Mouse (Mus musculus) small intestine, adult 2 months (tissue): Measurements from ENCODE around the gene Map1b. TPM values are rescaled to one million over a fixed set of nuclear protein-coding genes. Genes with fewer than 3 reads are reported as not detected.

Experiments
- H3K27ac ChIP-seq: fragments of 200-500 bp; 2 replicates; pipeline ENCODE4 v1.5.1; 2012; ENCODE audit warnings: low read depth, low read length, control low read depth, inconsistent platforms; ENCODE audit not compliant: insufficient read depth
- H3K27me3 ChIP-seq: fragments of 200-500 bp; 2 replicates; pipeline ENCODE4 v1.6.1; 2012; ENCODE audit warnings: mild to moderate bottlenecking, moderate library complexity, low read length, inconsistent platforms; ENCODE audit not compliant: control insufficient read depth, insufficient read depth
- H3K36me3 ChIP-seq: fragments of 200-500 bp; 2 replicates; pipeline ENCODE4 v1.6.1; 2012; ENCODE audit warnings: mild to moderate bottlenecking, low read length, control low read depth, inconsistent platforms; ENCODE audit not compliant: control insufficient read depth, insufficient read depth
- H3K4me1 ChIP-seq: fragments of 200-500 bp; 2 replicates; pipeline ENCODE4 v1.6.1; 2012; ENCODE audit warnings: low read length, inconsistent platforms, mixed read lengths; ENCODE audit not compliant: control insufficient read depth, insufficient read depth, insufficient read length
- H3K4me3 ChIP-seq: fragments of 200-500 bp; 2 replicates; pipeline ENCODE4 v1.5.1; 2012; ENCODE audit warnings: low read depth, mild to moderate bottlenecking, control low read depth, inconsistent platforms, low read length, moderate library complexity
- CTCF ChIP-seq: fragments of 200-500 bp; IDR thresholded peaks from 2 replicates; pipeline ENCODE4 v1.5.1; 2012; ENCODE audit warnings: low read depth, mild to moderate bottlenecking, control low read depth, inconsistent platforms, low read length, moderate library complexity, mixed read lengths; ENCODE audit not compliant: insufficient replicate concordance, insufficient read length; ENCODE audit errors: extremely low read depth
- POLR2A ChIP-seq: fragments of 200-500 bp; IDR thresholded peaks from 2 replicates; pipeline ENCODE4 v1.6.1; 2012; ENCODE audit warnings: low read depth, mild to moderate bottlenecking, control low read depth, inconsistent platforms, low read length, moderate library complexity
- WGBS: fragments of 180-500 bp; shearing (Covaris S2); methylation state at CpG from one replicate; pipeline ENCODE4 v1.1.7; 2018; 5-methylcytosine and 5-hydroxymethylcytosine counted together
- polyA plus RNA-seq: library from polyadenylated mRNA; depleted of rRNA; stranded (reverse); fragments of >200 nt; gene quantifications from 2 replicates; pipeline ENCODE4 v1.2.3, GENCODE M21; 2012

Map1b gene
- polyA plus RNA-seq, 1 experiment: 0.74 TPM

- no peaks in the 10 kb centered on the region for H3K36me3 ChIP-seq
- no peak overlapping the region for H3K27ac ChIP-seq
- no peaks in the 10 kb centered on the region for H3K4me1 ChIP-seq
- no peaks in the 10 kb centered on the region for H3K27me3 ChIP-seq
- no peak for TF ChIP-seq POLR2A
- TF ChIP-seq CTCF: no peak
- no peak overlapping the region for H3K4me3 ChIP-seq
- WGBS: 86% methylated on average over 2 of the region's 2 CpGs
Observed at GRCm38 (mm10) chr13:99440228-99440627, 76.1 kb downstream of the Map1b start.

GRCm38 (mm10) chr13:99439357-99439756 is 77.0 kb downstream of the Map1b start:
- TF ChIP-seq POLR2A (no peak), CTCF (no peak)
- no peaks in the 10 kb centered on the region for H3K36me3 ChIP-seq
- H3K27me3 ChIP-seq: no peaks in the 10 kb centered on the region
- no peak overlapping the region for H3K27ac ChIP-seq
- 80% methylated on average over 5 of the region's 5 CpGs for WGBS
- no peaks in the 10 kb centered on the region for H3K4me1 ChIP-seq
- H3K4me3 ChIP-seq: no peak overlapping the region

DNA sequence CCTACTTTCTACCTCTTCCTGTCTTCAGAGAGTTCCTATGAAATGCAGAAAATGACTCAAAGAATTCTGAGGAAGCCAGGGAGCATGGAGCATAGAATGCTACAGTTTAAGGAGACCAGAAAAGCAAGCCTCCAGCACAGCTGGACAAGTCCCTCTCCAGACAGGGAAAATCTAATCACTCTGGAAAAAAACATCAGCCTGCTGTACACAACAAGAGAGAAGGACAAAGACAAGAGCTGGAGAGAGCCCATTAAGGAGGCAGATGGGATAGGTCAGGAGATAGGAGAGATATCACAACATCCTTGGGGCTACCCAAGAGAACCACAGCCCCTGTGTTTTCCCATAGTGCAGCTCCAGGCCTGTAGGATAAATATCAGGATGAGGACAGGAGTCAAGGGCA is 79.3 kb downstream of the Map1b start:
- TF ChIP-seq POLR2A (no peak), CTCF (no peak)
- Histone ChIP-seq H3K36me3 (no peaks in the 10 kb centered on the region), H3K4me3 (no peak overlapping the region), H3K27me3 (no peaks in the 10 kb centered on the region), H3K27ac (no peak overlapping the region), H3K4me1 (no peaks in the 10 kb centered on the region)

DNA sequence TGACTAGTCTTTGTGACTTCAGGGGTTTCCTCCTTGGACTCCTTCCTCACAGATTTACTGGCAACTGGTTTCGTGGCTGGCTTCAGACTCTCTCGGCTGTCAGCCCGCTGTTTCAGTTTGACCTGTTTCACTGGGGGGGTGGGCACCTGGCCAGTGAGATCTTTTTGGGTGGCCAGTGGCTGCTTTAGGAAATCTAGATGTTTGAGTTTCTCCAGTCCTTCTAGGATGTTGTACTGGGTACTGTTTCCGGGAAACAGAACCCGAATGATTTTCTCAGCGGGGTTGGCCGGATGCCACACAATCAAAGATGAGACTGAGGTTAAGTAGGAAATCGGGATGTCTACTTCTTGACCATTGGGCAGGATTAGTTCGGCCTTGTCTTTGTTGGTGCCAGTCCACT is 81.8 kb downstream of the Map1b start:
- TF ChIP-seq POLR2A: no peak
- WGBS: 93% methylated on average over 9 of the region's 9 CpGs
- H3K4me3 ChIP-seq: no peak overlapping the region
- H3K27me3 ChIP-seq: no peaks in the 10 kb centered on the region
- H3K4me1 ChIP-seq: no peaks in the 10 kb centered on the region
- H3K27ac ChIP-seq: no peak overlapping the region
- no peaks in the 10 kb centered on the region for H3K36me3 ChIP-seq

DNA sequence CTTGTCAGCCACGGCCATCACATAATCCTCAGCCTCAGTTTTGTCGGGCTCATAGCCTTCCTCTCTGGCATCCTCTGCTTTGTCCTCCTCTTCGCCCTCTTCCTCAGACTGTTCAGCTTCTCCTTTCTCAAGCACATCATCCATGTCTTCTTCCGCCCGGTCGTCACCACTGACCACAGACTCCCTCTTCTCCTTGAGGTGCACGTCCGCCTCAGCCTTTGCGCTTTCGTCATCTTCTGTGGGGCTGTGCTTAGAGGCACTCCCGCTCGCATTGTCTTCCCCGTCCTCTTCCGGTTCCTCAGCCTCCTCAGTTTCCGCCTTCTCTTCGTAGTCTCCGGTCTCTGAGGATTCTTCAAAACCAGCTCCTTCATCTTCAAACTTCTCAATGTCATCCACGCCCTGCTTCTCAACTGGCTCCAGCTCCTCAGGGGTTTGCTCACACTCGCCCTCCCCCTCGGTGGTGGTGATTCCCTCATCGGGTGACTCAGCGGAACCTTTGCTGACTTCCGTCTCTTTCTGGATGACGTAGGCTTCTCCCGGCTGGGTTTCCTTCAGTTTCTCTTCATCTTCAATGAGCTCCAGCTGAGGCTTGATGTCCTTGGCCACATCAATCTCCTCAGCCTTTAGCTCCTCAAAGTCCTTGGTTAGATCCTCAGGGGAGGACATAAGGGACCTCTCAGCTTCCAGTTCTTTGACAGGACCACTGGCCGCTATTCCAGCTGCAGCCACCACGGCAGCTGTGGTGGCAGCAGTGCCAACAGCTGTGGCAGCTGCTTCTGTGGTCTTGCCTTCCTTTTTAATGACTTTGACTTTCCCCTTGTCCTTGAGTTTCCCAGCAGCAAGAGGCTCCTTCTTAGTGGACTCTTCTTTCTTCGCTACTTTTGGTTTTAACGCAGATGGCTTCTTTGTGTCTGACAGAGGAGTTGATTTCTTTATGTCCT is 83.0 kb downstream of the Map1b start:
- TF ChIP-seq CTCF: no peak
- TF ChIP-seq POLR2A: no peak
- Histone ChIP-seq H3K4me1 (no peaks in the 10 kb centered on the region), H3K4me3 (no peak overlapping the region), H3K27me3 (no peaks in the 10 kb centered on the region), H3K27ac (no peak overlapping the region), H3K36me3 (no peaks in the 10 kb centered on the region)
- WGBS: 90% methylated on average over 29 of the region's 29 CpGs

DNA sequence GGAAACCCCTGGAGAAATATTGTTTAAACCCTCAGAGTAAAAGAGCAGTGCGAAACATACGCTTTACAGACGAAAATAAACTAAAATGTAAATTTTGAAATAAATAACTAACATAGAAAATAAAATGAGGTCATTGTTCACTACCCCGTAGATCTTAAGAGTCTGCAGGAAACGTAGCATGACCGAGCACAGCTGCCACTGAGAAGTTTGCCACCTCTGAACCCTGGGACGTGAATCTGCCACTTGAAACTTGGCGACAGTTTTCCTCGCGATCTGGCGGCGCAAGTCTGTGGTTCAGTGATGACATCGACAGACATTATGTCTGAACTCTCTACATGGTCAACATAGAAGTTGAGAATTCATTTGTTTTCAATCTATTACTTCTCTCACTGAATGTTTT is 92.8 kb downstream of the Map1b start:
- H3K36me3 ChIP-seq: no peaks in the 10 kb centered on the region
- 82% methylated on average over 13 of the region's 13 CpGs for WGBS
- H3K27ac ChIP-seq: no peak overlapping the region
- H3K4me1 ChIP-seq: no peaks in the 10 kb centered on the region
- no peak for TF ChIP-seq CTCF
- TF ChIP-seq POLR2A: no peak
- H3K27me3 ChIP-seq: no peaks in the 10 kb centered on the region
- H3K4me3 ChIP-seq: no peak overlapping the region

- Histone ChIP-seq H3K27me3 (no peaks in the 10 kb centered on the region), H3K4me1 (no peaks in the 10 kb centered on the region), H3K36me3 (peaks cover 19% of the 10 kb centered on the region), H3K27ac (no peak overlapping the region), H3K4me3 (no peak overlapping the region)
- 85% methylated on average over 9 of the region's 9 CpGs for WGBS
- TF ChIP-seq POLR2A: no peak
Observed at GRCm38 (mm10) chr13:99416601-99417000, 99.7 kb downstream of the Map1b start.

DNA sequence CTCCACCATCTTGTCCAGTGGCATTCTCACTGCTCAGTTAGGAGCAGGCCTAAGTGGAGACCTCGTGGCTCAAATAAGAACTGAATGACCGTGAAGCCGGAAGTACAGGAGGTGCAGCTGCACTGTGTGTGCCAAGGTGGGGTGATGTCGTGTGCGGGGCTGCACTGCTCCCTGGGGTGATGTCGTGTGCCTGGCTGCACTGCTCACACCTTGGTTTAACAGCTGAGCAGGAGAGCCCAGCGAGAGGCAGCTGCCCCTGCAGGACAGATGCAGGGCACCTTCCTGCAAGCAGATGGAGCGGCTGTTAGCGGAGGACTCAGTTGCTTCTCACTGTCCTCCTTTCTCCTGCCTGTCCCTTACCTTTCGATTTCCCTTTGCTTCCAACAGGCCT is 102.0 kb downstream of the Map1b start:
- H3K4me3 ChIP-seq: no peak overlapping the region
- WGBS: 86% methylated on average over 10 of the region's 10 CpGs
- H3K4me1 ChIP-seq: no peaks in the 10 kb centered on the region
- H3K27ac ChIP-seq: no peak overlapping the region
- H3K36me3 ChIP-seq: peaks cover 29% of the 10 kb centered on the region
- no peaks in the 10 kb centered on the region for H3K27me3 ChIP-seq
- TF ChIP-seq POLR2A: no peak
- TF ChIP-seq CTCF: no peak
